Mouse (Mus musculus): ENCODE measurements around the gene Olfr223. TPM values are rescaled to one million over a fixed set of nuclear protein-coding genes. Genes with fewer than 3 reads are reported as not detected.

The Olfr223 gene
- polyA plus RNA-seq (2015; fragmentation: Nextera tagmentation; extraction: Ambion mirVana): not detected in 2 replicates

DNA sequence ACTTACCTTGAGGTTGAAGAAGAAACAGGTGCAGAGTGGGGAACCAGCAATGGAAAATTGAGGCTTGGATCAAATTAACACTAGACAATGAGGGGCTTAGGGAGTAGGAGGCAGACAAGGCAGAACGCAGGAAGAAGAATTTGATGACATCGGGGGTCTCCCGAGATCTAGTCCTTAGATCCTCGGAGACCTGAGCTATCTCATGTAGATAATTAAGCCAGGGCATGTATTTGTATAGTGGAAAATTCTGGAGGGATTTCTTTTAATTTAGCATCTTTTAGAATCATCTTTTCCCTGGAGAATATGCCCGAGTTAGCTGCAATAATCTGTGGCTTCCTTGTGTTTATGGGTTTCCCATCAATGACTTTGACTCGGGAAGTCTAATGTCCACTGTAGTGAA is at the start of gene Olfr223:
TSS of gene Olfr223 (minus strand) at position 101 of the 400 bp plus-strand sequence.
- Histone ChIP-seq H3K27me3 (ENCODE audit: control insufficient read depth, insufficient read depth, low read length) (no peaks in the 10 kb centered on the region), H3K4me1 (ENCODE audit: control insufficient read depth, insufficient read depth, low read length) (no peaks in the 10 kb centered on the region), H3K27ac (ENCODE audit: low read length) (no peak within 1 kb of the TSS), H3K36me3 (ENCODE audit: control insufficient read depth, insufficient read depth) (no peaks in the 10 kb centered on the region), H3K9ac (ENCODE audit: low read length) (no peak within 1 kb of the TSS), H3K4me2 (ENCODE audit: low read depth, low read length) (no peak within 1 kb of the TSS), H3K4me3 (ENCODE audit: low read length) (no peak within 1 kb of the TSS), H3K9me3 (replicated peaks; ENCODE audit: control insufficient read depth, low read length) (no peaks in the 10 kb centered on the region)
- 75% methylated on average over 6 of the region's 6 CpGs for WGBS
- ATAC-seq (replicated peaks; ENCODE audit: extremely low read depth, insufficient read depth, low FRiP score): no peak

DNA sequence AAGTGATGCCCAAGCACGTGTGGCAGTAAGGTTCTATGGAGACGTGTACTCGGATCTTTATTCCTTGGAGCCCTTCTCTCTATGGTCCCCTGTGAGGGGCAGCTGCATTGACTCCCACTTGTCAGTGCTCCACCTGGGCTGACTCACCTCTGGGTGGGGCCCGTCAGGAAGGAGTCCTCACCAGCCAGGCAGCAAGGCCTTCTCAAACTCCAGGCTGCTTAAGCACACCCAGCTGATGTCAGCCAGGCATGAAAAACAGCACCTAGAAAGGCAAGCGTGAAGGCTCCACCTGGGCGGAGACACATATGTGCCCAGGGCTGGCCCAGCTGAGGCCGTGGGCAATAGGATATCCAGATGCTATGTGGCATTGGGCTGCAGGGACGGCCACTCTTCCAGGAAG is 49.3 kb upstream of the Olfr223 start:
- Histone ChIP-seq H3K27me3 (ENCODE audit: control insufficient read depth, insufficient read depth, low read length) (no peaks in the 10 kb centered on the region), H3K4me1 (ENCODE audit: control insufficient read depth, insufficient read depth, low read length) (peaks cover 8% of the 10 kb centered on the region; the same call in 1 of the 2 replicates), H3K4me3 (ENCODE audit: low read length) (no peak overlapping the region), H3K9me3 (replicated peaks; ENCODE audit: control insufficient read depth, low read length) (no peaks in the 10 kb centered on the region), H3K4me2 (ENCODE audit: low read depth, low read length) (no peak overlapping the region), H3K36me3 (ENCODE audit: control insufficient read depth, insufficient read depth) (no peaks in the 10 kb centered on the region), H3K9ac (ENCODE audit: low read length) (no peak overlapping the region), H3K27ac (ENCODE audit: low read length) (no peak overlapping the region)
- no peak for ATAC-seq (replicated peaks; ENCODE audit: extremely low read depth, insufficient read depth, low FRiP score)
- WGBS: 87% methylated on average over 8 of the region's 8 CpGs

DNA sequence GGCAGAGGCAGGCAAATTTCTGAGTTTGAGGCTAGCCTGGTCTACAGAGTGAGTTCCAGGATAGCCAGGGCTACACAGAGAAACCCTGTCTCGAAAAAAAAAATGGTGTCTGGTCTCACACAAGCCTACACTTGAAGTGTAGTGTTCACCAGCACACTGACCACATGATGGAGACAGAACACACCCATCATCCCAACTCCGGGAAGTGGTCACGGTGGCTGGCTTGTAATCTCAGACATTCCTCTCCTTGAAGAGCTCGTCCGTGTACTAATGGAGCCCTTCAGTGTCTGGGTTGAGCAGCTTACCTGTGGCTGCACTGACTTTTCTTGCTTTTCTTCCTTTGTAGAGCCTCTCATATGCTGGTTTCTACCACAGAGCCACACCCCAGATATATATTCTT is 48.1 kb upstream of the Olfr223 start:
- ATAC-seq (replicated peaks; ENCODE audit: extremely low read depth, insufficient read depth, low FRiP score): no peak
- Histone ChIP-seq H3K4me2 (ENCODE audit: low read depth, low read length) (no peak overlapping the region), H3K4me3 (ENCODE audit: low read length) (no peak overlapping the region), H3K36me3 (ENCODE audit: control insufficient read depth, insufficient read depth) (no peaks in the 10 kb centered on the region), H3K4me1 (ENCODE audit: control insufficient read depth, insufficient read depth, low read length) (peaks cover 8% of the 10 kb centered on the region; the same call in 1 of the 2 replicates), H3K27me3 (ENCODE audit: control insufficient read depth, insufficient read depth, low read length) (no peaks in the 10 kb centered on the region), H3K9ac (ENCODE audit: low read length) (no peak overlapping the region), H3K27ac (ENCODE audit: low read length) (no peak overlapping the region), H3K9me3 (replicated peaks; ENCODE audit: control insufficient read depth, low read length) (no peaks in the 10 kb centered on the region)
- 42% methylated on average over 5 of the region's 5 CpGs for WGBS

DNA sequence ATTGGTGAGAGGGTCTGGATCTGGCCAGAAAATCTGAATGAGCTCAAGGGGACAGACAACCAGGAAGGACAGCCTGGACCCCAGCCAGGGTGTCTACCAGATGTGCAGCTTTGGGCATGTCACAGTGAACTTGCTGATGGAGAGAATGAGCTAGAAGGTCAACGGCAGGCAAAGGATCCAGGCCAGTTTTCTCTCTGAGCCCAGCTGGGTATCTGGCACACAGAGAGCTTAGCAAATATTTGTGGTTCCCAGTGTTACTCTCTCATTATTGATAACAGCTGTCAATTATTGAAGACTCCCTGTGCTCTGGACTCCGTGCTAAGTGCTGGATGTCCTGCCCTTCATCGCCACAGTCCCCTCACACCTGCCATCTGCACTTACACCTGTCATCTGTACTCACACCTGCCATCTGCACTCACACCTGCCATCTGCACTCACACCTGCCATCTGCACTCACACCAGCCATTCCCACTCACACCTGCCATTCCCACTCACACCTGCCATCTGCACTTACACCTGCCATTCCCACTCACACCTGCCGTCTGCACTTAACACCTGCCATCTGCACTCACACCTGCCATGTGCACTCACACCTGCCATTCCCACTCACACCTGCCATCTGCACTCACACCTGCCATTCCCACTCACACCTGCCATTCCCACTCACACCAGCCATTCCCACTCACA is 47.0 kb upstream of the Olfr223 start:
- Histone ChIP-seq H3K27me3 (ENCODE audit: control insufficient read depth, insufficient read depth, low read length) (no peaks in the 10 kb centered on the region), H3K27ac (ENCODE audit: low read length) (no peak overlapping the region), H3K9ac (ENCODE audit: low read length) (no peak overlapping the region), H3K9me3 (replicated peaks; ENCODE audit: control insufficient read depth, low read length) (no peaks in the 10 kb centered on the region), H3K36me3 (ENCODE audit: control insufficient read depth, insufficient read depth) (no peaks in the 10 kb centered on the region), H3K4me2 (ENCODE audit: low read depth, low read length) (no peak overlapping the region), H3K4me3 (ENCODE audit: low read length) (no peak overlapping the region), H3K4me1 (ENCODE audit: control insufficient read depth, insufficient read depth, low read length) (0 out of 2 replicates have a peak, but pooled peaks cover 3% of the 10 kb centered on the region)
- WGBS: 64% methylated on average over 4 of the region's 4 CpGs
- ATAC-seq (replicated peaks; ENCODE audit: extremely low read depth, insufficient read depth, low FRiP score): no peak

DNA sequence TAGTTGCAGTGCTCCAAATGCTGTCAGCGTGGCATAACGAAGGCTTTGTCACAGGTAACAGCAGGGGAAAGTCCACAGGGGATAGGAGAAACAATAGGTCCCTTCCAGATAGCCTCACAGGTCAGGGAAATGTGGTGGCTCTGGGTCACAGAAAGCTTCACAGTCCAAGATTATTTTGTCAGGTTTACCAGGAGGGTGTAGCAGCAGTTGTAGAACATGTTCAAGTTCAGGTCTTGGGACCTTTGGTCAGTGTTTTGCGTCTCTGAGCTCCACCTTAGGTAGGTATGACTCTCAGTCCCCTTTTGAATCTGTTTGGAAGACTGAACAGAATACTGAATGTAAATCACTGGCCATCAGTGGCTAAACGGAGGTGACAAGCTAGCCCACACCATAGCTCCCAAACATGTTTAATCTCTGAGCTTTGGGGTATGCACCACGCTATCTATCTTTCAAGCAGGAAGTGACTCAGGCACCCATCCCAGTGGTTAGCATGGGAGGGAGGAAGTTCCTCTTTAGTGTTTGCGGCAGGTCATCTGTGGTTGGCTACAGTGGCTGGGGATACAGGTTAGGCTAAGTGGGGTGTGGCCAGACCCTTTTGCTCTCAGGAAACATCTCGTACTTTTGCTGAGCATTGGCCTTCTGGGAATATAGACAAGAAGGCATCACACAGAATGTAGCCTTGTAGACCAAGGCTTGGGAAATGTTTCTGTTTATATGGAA is 43.8 kb upstream of the Olfr223 start:
- no peaks in the 10 kb centered on the region for H3K4me1 ChIP-seq (ENCODE audit: control insufficient read depth, insufficient read depth, low read length)
- no peak overlapping the region for H3K4me3 ChIP-seq (ENCODE audit: low read length)
- H3K27me3 ChIP-seq (ENCODE audit: control insufficient read depth, insufficient read depth, low read length): no peaks in the 10 kb centered on the region
- H3K4me2 ChIP-seq (ENCODE audit: low read depth, low read length): no peak overlapping the region
- no peak for ATAC-seq (replicated peaks; ENCODE audit: extremely low read depth, insufficient read depth, low FRiP score)
- no peak overlapping the region for H3K27ac ChIP-seq (ENCODE audit: low read length)
- H3K9me3 ChIP-seq (replicated peaks; ENCODE audit: control insufficient read depth, low read length): no peaks in the 10 kb centered on the region
- no peaks in the 10 kb centered on the region for H3K36me3 ChIP-seq (ENCODE audit: control insufficient read depth, insufficient read depth)
- WGBS: 59% methylated on average over 7 of the region's 7 CpGs
- H3K9ac ChIP-seq (ENCODE audit: low read length): no peak overlapping the region

DNA sequence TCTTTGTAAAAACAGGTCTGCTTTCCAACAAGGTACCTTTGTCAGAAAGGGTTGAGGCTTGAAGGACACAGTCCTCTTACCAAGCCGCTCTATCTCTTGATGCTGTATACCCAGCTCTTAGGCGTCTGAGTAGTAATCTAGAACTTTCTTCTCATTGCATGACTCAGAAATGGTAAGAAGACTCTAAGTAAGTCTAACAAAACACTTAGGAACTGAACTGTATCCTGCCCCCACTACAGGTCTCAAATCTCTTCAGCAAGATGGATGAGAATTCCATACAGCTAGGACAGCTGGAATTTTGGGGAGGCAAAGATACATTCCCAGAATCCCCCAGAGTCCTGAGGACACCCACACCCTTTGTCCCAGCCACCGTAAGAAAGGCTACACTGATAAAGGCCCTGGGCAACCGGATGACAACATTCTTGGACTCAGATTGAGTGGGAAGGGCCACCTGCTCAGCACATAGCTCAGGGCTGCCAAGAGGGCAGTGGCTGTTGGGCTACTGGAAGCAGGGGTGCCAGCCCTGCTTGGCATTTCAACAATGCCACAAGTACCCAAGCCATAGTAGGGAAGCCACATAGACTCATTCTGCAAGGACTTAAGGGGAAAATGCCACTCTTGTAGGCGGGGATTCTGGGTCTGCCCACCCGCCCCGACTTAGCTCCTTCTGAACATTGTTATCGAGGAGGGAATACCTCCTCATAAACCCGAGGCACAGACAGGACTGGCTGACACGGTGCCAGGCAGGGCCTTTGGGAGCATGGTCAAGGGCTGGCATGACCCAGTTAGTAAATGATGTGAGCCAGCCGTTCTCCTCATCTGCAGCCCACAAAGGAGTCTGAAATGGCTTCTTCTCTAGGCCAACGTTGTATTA is 43.0 kb upstream of the Olfr223 start:
- WGBS: 72% methylated on average over 12 of the region's 12 CpGs
- Histone ChIP-seq H3K4me1 (ENCODE audit: control insufficient read depth, insufficient read depth, low read length) (no peaks in the 10 kb centered on the region), H3K9ac (ENCODE audit: low read length) (no peak overlapping the region), H3K4me3 (ENCODE audit: low read length) (no peak overlapping the region), H3K27me3 (ENCODE audit: control insufficient read depth, insufficient read depth, low read length) (no peaks in the 10 kb centered on the region), H3K27ac (ENCODE audit: low read length) (no peak overlapping the region), H3K4me2 (ENCODE audit: low read depth, low read length) (no peak overlapping the region), H3K36me3 (ENCODE audit: control insufficient read depth, insufficient read depth) (no peaks in the 10 kb centered on the region), H3K9me3 (replicated peaks; ENCODE audit: control insufficient read depth, low read length) (no peaks in the 10 kb centered on the region)
- no peak for ATAC-seq (replicated peaks; ENCODE audit: extremely low read depth, insufficient read depth, low FRiP score)

DNA sequence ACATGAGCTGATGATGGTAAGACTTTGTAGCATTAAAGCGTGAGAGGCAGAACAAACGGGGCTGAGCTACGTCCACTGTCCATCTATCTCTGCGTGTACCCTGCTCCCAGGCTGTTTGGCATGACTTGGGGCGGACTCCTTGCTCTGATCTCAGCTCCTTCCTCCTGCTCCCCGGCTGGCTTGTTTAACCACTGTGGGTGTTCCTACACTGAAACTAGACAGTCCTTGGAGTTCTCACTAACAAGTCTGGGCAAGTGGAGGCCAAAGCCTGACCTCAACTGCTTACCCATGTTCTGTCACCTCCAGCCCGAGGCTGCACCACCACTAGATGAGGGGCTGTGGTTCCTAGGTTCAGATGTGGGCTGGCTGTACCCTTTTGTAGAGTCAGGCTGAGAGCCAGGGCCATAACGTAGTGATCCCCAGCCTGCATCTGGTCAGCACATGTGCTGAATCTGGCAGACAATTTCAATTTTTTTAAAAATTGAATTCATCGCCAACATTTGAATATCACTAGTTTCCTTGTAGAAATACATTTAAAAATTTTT is 42.2 kb upstream of the Olfr223 start:
- Histone ChIP-seq H3K27ac (ENCODE audit: low read length) (no peak overlapping the region), H3K9me3 (replicated peaks; ENCODE audit: control insufficient read depth, low read length) (no peaks in the 10 kb centered on the region), H3K4me2 (ENCODE audit: low read depth, low read length) (no peak overlapping the region), H3K4me1 (ENCODE audit: control insufficient read depth, insufficient read depth, low read length) (no peaks in the 10 kb centered on the region), H3K27me3 (ENCODE audit: control insufficient read depth, insufficient read depth, low read length) (no peaks in the 10 kb centered on the region), H3K4me3 (ENCODE audit: low read length) (no peak overlapping the region), H3K9ac (ENCODE audit: low read length) (no peak overlapping the region), H3K36me3 (ENCODE audit: control insufficient read depth, insufficient read depth) (no peaks in the 10 kb centered on the region)
- no peak for ATAC-seq (replicated peaks; ENCODE audit: extremely low read depth, insufficient read depth, low FRiP score)
- 77% methylated on average over 9 of the region's 9 CpGs for whole genome bisulfite sequencing

DNA sequence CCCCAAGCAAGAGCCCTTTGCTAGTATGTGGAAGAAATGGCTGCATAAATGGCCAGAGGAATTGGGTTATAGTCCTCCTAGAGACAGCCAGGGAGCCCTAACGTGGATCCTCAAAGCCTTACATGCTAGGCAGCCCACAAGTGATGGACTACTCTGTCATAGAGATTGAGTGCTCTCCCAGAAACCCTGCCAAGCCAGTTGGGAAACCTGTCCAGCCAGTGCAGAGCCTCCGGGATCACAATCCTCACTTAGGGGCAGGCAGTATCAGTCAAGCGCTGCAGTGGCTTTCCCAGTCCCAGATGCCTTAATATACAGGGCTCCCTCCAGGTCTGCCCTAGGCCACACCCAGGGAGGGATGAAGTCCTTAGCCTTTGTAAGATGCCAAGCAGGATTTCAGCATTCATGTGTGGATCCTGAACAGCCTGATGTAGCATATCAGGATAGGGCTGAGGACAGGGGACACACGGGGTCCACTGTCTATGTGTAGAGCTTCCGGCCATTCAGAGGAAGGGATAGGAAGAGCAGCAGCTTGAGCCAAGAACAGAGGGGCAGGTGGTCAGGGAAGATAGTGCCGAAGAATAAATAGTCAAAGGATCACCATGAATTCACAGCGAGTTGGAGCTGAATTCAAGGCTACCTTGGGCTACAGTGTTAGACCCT is 41.0 kb upstream of the Olfr223 start:
- H3K4me2 ChIP-seq (ENCODE audit: low read depth, low read length): no peak overlapping the region
- H3K4me1 ChIP-seq (ENCODE audit: control insufficient read depth, insufficient read depth, low read length): no peaks in the 10 kb centered on the region
- H3K27ac ChIP-seq (ENCODE audit: low read length): no peak overlapping the region
- WGBS: 67% methylated on average over 7 of the region's 7 CpGs
- H3K9ac ChIP-seq (ENCODE audit: low read length): no peak overlapping the region
- ATAC-seq (replicated peaks; ENCODE audit: extremely low read depth, insufficient read depth, low FRiP score): no peak
- H3K36me3 ChIP-seq (ENCODE audit: control insufficient read depth, insufficient read depth): no peaks in the 10 kb centered on the region
- H3K27me3 ChIP-seq (ENCODE audit: control insufficient read depth, insufficient read depth, low read length): no peaks in the 10 kb centered on the region
- H3K9me3 ChIP-seq (replicated peaks; ENCODE audit: control insufficient read depth, low read length): no peaks in the 10 kb centered on the region
- H3K4me3 ChIP-seq (ENCODE audit: low read length): no peak overlapping the region

Measured in heart, embryonic 16.5 days (tissue).